In the genomic region with DNA sequence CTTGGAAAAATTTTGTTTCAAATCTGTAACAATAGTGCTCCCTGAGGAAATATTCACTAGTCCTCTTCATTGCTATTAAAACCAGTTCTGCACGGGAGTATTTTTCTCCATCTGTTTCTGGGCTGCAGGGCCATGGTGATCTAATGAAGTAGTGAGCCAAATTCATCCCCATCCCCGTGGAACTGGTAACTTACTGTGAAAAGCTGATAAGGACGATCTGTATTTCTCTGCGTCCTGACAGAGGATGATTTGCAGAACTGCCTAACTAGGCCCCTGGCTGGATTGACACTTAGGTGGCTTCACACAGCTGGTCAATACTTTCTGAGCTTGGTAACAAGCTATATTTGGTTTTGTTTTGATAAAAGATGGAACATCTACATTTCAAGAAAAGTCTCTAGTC, we compare ENCODE assay signal across 25 mouse cellular contexts. TPM values are rescaled to one million over a fixed set of nuclear protein-coding genes. Genes with fewer than 3 reads are reported as not detected.
DNase-seq lines count a peak whose midpoint lies in the region; ATAC-seq and TF ChIP-seq lines count a peak whose summit lies in the region.
"Had no signal": no experiment of that assay in that cellular context is flagged by ENCODE, and none has a peak within 500 bp of the region (broad histone marks: within the 10 kb centered on the region; RNA-seq: fewer than 3 reads in every experiment).

No protein-coding gene starts in this region.

- H3K9me3 ChIP-seq in liver, embryonic 12.5 days (replicated peaks): no peaks in the 10 kb centered on the region
- H3K9me3 ChIP-seq in MEL (replicated peaks; ENCODE audit: insufficient read depth, low read length): no peaks in the 10 kb centered on the region
- no peaks in the 10 kb centered on the region for H3K9me3 ChIP-seq in liver, embryonic 16.5 days (replicated peaks; ENCODE audit: control insufficient read depth, low read length)
- H3K9me3 ChIP-seq: forebrain, embryonic 13.5 days; heart, embryonic 10.5 days; heart, embryonic 13.5 days had no signal

- TF ChIP-seq POLR2A in MEL (IDR thresholded peaks at IDR 0.05; ENCODE audit: control insufficient read depth in 1 of 2, insufficient read depth in 1 of 2, low read depth in 1 of 2, low read length in 2 of 2, poor library complexity in 1 of 2): no peak

- peak; percentile 66; the same call in 1 of the 2 replicates for ATAC-seq in liver, embryonic 12.5 days
- peak; percentile 61; the same call in 1 of the 2 replicates for ATAC-seq in erythroid progenitor cell, adult 5-6 weeks (replicated peaks; ENCODE audit: low FRiP score, poor library complexity, severe bottlenecking)
- ATAC-seq in liver, embryonic 16.5 days (ENCODE audit: low read depth): peak; percentile 63
- ATAC-seq: forebrain, embryonic 13.5 days; forebrain, embryonic 16.5 days; hindbrain, postnatal 0 days had no signal

- TF ChIP-seq RAD21 in MEL (IDR thresholded peaks at IDR 0.05; ENCODE audit: low read depth, low read length): no peak

- DNase-seq in liver (no peak), MEL (ENCODE audit: low read depth, low spot score) (peak; percentile 65)
- DNase-seq in embryo, embryonic 10.5 days (ENCODE audit: low spot score): no peak
- no peak for DNase-seq in neural tube, embryonic 10.5 days (ENCODE audit: extremely low spot score, low spot score)
- no peak for DNase-seq in layer of hippocampus, postnatal 36 days
- DNase-seq: adrenal gland, adult 2 months; adrenal gland, postnatal 14 days; cerebellum, adult 11 months; cerebellum, adult 2 months; cerebellum, adult 9-11 months; cerebellum, postnatal 25 days; gastrocnemius, postnatal 10 days; gastrocnemius, postnatal 36 days; heart, adult 2 months; heart, postnatal 14 days; heart, postnatal 4 days had no signal

- H3K9ac ChIP-seq in liver, embryonic 12.5 days: no peak overlapping the region
- no peak overlapping the region for H3K9ac ChIP-seq in MEL (ENCODE audit: control insufficient read depth, low read depth, low read length, poor library complexity, severe bottlenecking)
- no peak overlapping the region for H3K9ac ChIP-seq in liver, embryonic 16.5 days (ENCODE audit: low read depth, low read length)
- H3K9ac ChIP-seq: forebrain, embryonic 13.5 days; heart, embryonic 13.5 days; hindbrain, embryonic 14.5 days had no signal

- H3K4me2 ChIP-seq in liver, embryonic 12.5 days: no peak overlapping the region
- H3K4me2 ChIP-seq in liver, embryonic 16.5 days (ENCODE audit: low read depth, low read length): no peak overlapping the region
- H3K4me2 ChIP-seq: forebrain, embryonic 13.5 days; heart, embryonic 13.5 days; hindbrain, embryonic 14.5 days had no signal

- no peak overlapping the region for H3K27ac ChIP-seq in liver, embryonic 12.5 days
- H3K27ac ChIP-seq in MEL (ENCODE audit: control insufficient read depth, low read depth, low read length): no peak overlapping the region
- H3K27ac ChIP-seq in liver, embryonic 16.5 days (ENCODE audit: low read length): no peak overlapping the region
- H3K27ac ChIP-seq: forebrain, embryonic 13.5 days; heart, adult 2 months; heart, embryonic 10.5 days; heart, embryonic 13.5 days; hindbrain, embryonic 14.5 days; hindbrain, postnatal 0 days had no signal

- 20% methylated on average over 4 of the region's 4 CpGs for WGBS in liver, embryonic 12.5 days (ENCODE audit: insufficient replicate concordance)
- WGBS in liver, embryonic 16.5 days (ENCODE audit: insufficient replicate concordance): 22% methylated on average over 4 of the region's 4 CpGs

- TF ChIP-seq CTCF in MEL (IDR thresholded peaks at IDR 0.05 in 2 of 3, conservative IDR thresholded peaks at IDR 0.05 in 1 of 3; ENCODE audit: control insufficient read depth in 1 of 3, insufficient read depth in 1 of 3, low read depth in 2 of 3, low read length in 3 of 3, poor library complexity in 1 of 3, severe bottlenecking in 1 of 3): no peak

- H3K4me3 ChIP-seq in liver, embryonic 12.5 days: no peak overlapping the region
- no peak overlapping the region for H3K4me3 ChIP-seq in MEL (ENCODE audit: control insufficient read depth in 1 of 2, insufficient read depth in 1 of 2, low read depth in 2 of 2, low read length in 2 of 2)
- no peak overlapping the region for H3K4me3 ChIP-seq in liver, embryonic 16.5 days (ENCODE audit: low read depth, low read length)
- H3K4me3 ChIP-seq: forebrain, embryonic 13.5 days; heart, adult 2 months; heart, embryonic 10.5 days; heart, embryonic 13.5 days had no signal

- no peaks in the 10 kb centered on the region for H3K36me3 ChIP-seq in liver, embryonic 12.5 days
- peaks cover 0 to 9% of the 10 kb centered on the region in 2 experiments; a peak in 2 of 4 replicates for H3K36me3 ChIP-seq in MEL (ENCODE audit: control insufficient read depth in 1 of 2, insufficient read depth in 2 of 2, low read length in 2 of 2)
- H3K36me3 ChIP-seq in liver, embryonic 16.5 days (ENCODE audit: control insufficient read depth, insufficient read depth): no peaks in the 10 kb centered on the region
- H3K36me3 ChIP-seq: heart, embryonic 10.5 days; heart, embryonic 13.5 days had no signal

- no peaks in the 10 kb centered on the region for H3K27me3 ChIP-seq in liver, embryonic 12.5 days (replicated peaks)
- no peaks in the 10 kb centered on the region for H3K27me3 ChIP-seq in MEL (ENCODE audit: control insufficient read depth in 1 of 2, insufficient read depth in 2 of 2, low read length in 2 of 2)
- H3K27me3 ChIP-seq in liver, embryonic 16.5 days (ENCODE audit: control insufficient read depth, insufficient read depth, low read depth, low read length): no peaks in the 10 kb centered on the region
- H3K27me3 ChIP-seq: forebrain, embryonic 13.5 days; heart, embryonic 13.5 days had no signal

- peak in 1 of 2 experiments; percentile 48; a peak in 2 of 4 replicates for TF ChIP-seq EP300 in MEL (IDR thresholded peaks at IDR 0.05; ENCODE audit: low read depth in 1 of 2, low read length in 2 of 2)

- H3K4me1 ChIP-seq in liver, embryonic 12.5 days: no peaks in the 10 kb centered on the region
- H3K4me1 ChIP-seq in MEL (ENCODE audit: control insufficient read depth in 1 of 2, insufficient read depth in 2 of 2, low read length in 2 of 2): 0 out of 4 replicates have a peak, but pooled peaks cover 0 to 4% of the 10 kb centered on the region in 2 experiments
- no peaks in the 10 kb centered on the region for H3K4me1 ChIP-seq in liver, embryonic 16.5 days (ENCODE audit: control insufficient read depth, low read depth, low read length)
- H3K4me1 ChIP-seq: forebrain, embryonic 13.5 days; heart, embryonic 10.5 days; heart, embryonic 13.5 days had no signal

- no peaks in the 10 kb centered on the region for H3K79me2 ChIP-seq in MEL (ENCODE audit: control insufficient read depth, insufficient read depth, low read length, poor library complexity)

TF ChIP-seq in MEL, 35 proteins besides CTCF, POLR2A, EP300 and RAD21:
- TF ChIP-seq MAZ (IDR thresholded peaks at IDR 0.05; ENCODE audit: low read depth, low read length): no peak
- TF ChIP-seq TCF12 (IDR thresholded peaks at IDR 0.05; ENCODE audit: low read depth, low read length): peak; percentile 51
- peak; percentile 65 for TF ChIP-seq GATA1 (IDR thresholded peaks at IDR 0.05; ENCODE audit: low read depth, low read length)
- TF ChIP-seq TAL1 (IDR thresholded peaks at IDR 0.05; ENCODE audit: low read length): peak; percentile 20; the same call in 1 of the 2 replicates
- TF ChIP-seq SMC3 (IDR thresholded peaks at IDR 0.05; ENCODE audit: low read depth, low read length): no peak

RNA-seq across cellular contexts. Expression of a gene that starts 37.5 kb away (rescaled TPM):
- 0.04 TPM in 1 of 2 replicates, not detected in the other for polyA plus RNA-seq in liver, embryonic 12.5 days (2016; fragmentation: Nextera tagmentation; extraction: Ambion mirVana)
- total RNA-seq in MEL (2012; rRNA removed): not detected in 2 replicates
- polyA plus RNA-seq in MEL (2012; ENCODE audit: insufficient read depth in 1 of 2, insufficient read length in 2 of 2, low read depth in 1 of 2, low replicate concordance in 2 of 2, missing spikeins in 1 of 2): not detected
- 1.1 TPM in 1 of 2 replicates, not detected in the other for total RNA-seq in erythroid progenitor cell, adult 5-6 weeks (2015; ENCODE audit: low replicate concordance)
- total RNA-seq in erythroid progenitor cell, adult 5-6 weeks (2017; ENCODE audit: low replicate concordance): 1.7 and 4.2 TPM in 2 replicates
- 0.25 and 0.28 TPM in 2 replicates for polyA plus RNA-seq in liver, embryonic 16.5 days (2015; fragmentation: Nextera tagmentation; extraction: Ambion mirVana)
- 10 to 100 TPM; 53.0 to 53.9 TPM for total RNA-seq in layer of hippocampus, postnatal 36 days (2021)
- total RNA-seq: heart, adult 2 months had no signal
- polyA plus RNA-seq: adrenal gland, adult 2 months had no signal

Comparison
In these comparisons a context has a peak if more than half of its experiments do, and no peak if none do; other contexts are left out.
1. RNA of a gene that starts 37.5 kb away (total RNA-seq): 53.0 to 53.9 TPM in layer of hippocampus, postnatal 36 days; 1.1 to 4.2 TPM in erythroid progenitor cell, adult 5-6 weeks and not detected in MEL; every median in the first group is over 10 times any median in the second.
2. Peak in every context shown above with its lines, with median percentiles within 50 percentile points of each other: ATAC-seq.